Mouse (Mus musculus): ENCODE data around the gene Pdlim5. TPM values are rescaled to one million over a fixed set of nuclear protein-coding genes. Genes with fewer than 3 reads are reported as not detected.

The Pdlim5 gene
- total RNA-seq, 2 experiments from 2014 or later: 58.1 to 75.7 TPM

- DNase-seq: peak; percentile 78 to 81
Measured at GRCm38 (mm10) chr3:142394796-142395508, 544 bp downstream of the Pdlim5 start.

GRCm38 (mm10) chr3:142394000-142394411 lies 1.5 kb downstream of the Pdlim5 start:
- DNase-seq: peak in 1 of 2 experiments; percentile 4

GRCm38 (mm10) chr3:142391531-142391930 lies 4.0 kb downstream of the Pdlim5 start:
- DNase-seq: peak; percentile 36 to 67

DNA sequence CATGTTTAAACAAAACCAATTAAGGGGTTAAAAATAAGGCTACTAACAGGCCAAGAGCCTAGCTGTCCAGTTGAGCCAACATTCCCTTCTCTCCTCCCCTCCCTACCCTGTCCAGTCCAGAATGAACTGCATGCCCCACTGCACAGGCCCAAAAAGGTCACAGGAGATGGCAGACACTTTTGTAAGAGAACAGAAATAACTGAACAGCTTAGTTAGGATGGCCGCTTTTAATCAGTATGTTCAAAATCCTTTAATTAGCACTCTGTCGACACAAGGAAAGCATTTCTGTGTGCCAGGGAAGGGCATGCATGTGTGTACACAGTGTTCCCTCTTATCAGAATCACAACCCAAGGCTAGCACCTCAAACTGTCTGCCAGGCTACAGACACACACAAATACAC lies 5.2 kb downstream of the Pdlim5 start:
- no peak for DNase-seq

DNA sequence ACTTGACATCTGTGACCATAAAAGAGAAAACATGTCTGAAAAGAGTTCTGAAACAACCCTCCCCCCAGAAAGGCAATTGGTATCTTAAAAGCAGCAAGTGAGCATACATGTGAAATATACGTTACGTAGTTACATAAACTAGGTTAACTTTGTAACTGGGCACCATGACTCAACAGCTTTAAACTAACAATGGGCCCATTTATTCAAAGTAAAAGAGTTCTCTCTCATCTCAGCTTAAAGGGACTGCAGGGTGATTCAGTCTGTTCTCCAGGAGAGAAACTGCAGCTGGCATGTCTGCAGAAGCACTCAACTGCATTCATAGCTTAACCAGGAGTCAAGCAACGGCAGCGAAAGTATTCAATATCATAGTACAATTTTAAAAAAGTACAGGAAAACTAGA lies 7.3 kb downstream of the Pdlim5 start:
- no peak for DNase-seq

DNA sequence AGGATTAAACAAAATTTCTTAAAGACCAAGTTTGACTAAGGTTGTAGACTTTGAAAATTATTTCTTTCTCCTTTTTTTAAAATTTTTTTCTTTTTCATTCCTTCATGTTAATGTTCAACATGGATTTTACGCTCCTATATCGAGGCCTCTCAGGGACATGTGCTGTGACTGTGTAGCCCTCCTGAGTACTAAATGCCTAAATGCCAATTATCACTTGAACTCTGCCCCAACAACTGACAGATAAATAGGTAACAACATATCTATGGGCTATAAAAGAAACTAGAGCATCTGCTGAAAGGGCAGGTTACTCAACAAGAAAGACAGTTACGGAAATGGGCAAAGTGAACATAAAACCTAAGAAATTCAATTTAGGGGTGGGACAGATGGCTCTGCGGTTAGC lies 9.0 kb downstream of the Pdlim5 start:
- no peak for DNase-seq

DNA sequence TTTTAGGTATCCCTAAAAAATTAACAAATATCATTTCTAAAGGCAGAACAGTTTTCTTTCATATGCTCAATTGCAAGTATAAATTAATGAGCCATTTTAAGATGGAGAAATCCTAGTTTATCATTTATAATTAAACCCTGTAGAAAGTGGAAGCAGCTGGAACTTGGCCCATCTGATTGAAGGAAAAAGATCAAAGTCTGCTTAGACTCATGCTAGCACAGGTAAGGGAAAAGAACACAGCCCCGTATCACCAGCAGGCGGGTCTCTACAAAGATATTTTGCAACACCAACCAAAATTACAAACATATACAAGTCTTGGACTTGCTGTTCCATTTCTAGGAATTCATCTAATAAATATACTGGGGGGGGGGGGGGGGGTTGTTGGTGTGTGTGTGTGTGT lies 9.8 kb downstream of the Pdlim5 start:
- DNase-seq: no peak

- no peak for DNase-seq
Measured at GRCm38 (mm10) chr3:142376638-142377037, 18.9 kb downstream of the Pdlim5 start.

DNA sequence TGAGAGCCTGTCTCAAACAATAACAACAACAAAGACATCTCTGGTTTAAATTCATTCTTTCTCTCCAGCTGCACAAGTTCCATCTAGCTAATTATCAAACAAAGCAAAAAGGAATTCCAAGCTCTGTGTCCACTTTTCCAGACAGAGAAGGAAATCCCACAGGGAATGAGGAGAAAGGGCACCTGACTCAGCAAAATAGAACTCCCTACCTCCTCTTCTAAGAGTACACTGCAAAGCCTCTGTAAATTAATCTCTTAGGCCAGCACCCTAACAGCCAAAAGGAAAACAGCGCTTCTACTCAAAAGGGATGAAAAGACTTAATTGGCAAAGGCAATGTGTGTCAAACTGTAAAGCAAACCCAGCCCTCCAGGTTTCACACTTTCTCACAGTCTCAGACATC lies 20.4 kb downstream of the Pdlim5 start:
- no peak for DNase-seq

- DNase-seq: no peak
Measured at GRCm38 (mm10) chr3:142372465-142373147, 22.9 kb downstream of the Pdlim5 start.

- DNase-seq: no peak
Measured at GRCm38 (mm10) chr3:142368411-142368810, 27.1 kb downstream of the Pdlim5 start.

DNA sequence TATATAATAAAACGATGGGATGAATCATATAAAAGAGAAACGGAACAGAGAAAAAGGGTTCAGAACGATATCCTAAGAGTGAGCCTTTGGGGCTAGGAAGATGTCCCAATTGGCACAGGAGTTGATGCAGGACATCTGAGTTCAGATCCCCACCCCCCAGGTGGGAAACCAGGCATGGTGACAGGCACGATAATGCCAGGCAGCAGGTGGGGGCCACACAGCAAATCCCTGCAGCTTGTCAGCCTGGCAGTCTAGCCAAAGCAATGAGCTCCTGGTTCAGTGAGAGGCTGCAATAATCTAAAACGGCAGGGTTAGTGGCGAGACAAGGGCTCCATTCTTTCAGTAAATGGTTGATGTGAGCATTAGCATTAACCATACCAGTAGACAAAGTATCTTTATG lies 33.4 kb downstream of the Pdlim5 start:
- no peak for DNase-seq

- no peak for DNase-seq
Measured at GRCm38 (mm10) chr3:142358951-142359350, 36.5 kb downstream of the Pdlim5 start.

GRCm38 (mm10) chr3:142356661-142357060 lies 38.8 kb downstream of the Pdlim5 start:
- no peak for DNase-seq

- no peak for DNase-seq
Measured at GRCm38 (mm10) chr3:142353218-142353617, 42.3 kb downstream of the Pdlim5 start.

GRCm38 (mm10) chr3:142350513-142350912 lies 45.0 kb downstream of the Pdlim5 start:
- no peak for DNase-seq

GRCm38 (mm10) chr3:142348816-142349631 lies 46.5 kb downstream of the Pdlim5 start:
- DNase-seq: no peak

DNA sequence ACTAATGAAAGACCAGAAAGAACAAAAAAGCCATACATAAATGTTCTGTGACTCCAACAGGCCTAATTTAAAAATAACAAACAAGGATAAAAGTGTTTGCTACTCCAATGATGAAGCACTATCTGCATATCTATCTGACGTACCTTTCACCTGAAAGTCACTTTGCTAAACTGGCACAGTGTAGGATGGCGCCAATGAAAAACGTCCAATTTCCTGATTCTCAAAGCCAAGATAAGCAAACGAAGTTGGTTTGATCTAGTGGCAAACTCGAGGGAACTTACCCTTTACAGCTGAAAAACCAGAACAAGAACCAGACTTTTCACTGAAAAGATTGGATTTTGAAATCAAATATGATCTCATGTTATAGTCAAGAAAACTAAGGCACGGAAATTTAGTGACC lies 49.2 kb downstream of the Pdlim5 start:
- DNase-seq: no peak

- peak; percentile 14 to 33 for DNase-seq
Measured at GRCm38 (mm10) chr3:142345235-142346125, 50.0 kb downstream of the Pdlim5 start.

DNA sequence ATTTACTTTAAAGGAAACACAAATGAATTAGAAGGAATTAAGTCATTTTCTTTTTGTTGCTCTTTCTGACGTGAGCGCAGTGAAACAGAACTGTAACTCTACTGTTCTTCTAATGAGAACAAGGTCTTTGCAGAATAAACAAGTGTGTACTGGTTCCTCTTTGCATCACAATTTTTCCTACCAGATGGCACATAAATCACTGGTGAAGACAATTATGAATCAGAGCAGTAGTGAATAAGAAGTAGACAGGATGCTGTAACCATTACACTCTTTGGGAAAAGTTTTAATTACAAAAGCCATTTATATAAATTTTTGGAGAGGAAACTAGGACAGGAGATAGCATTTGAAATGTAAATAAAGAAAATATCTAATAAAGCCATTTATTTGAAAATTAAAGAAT lies 51.7 kb downstream of the Pdlim5 start:
- no peak for DNase-seq

- DNase-seq: peak; percentile 32 to 35
Measured at GRCm38 (mm10) chr3:142340701-142341100, 54.8 kb downstream of the Pdlim5 start.
